Mouse (Mus musculus) limb, embryonic 14.5 days (tissue): Measurements from ENCODE around the gene Wap. TPM values are rescaled to one million over a fixed set of nuclear protein-coding genes. Genes with fewer than 3 reads are reported as not detected.

Source experiments
- ATAC-seq: fragments of 200-750 bp; cut with Nextera tagmentation; 2 replicates; pipeline ENCODE4 v1.8.0; 2017; ENCODE audit warnings: low read depth, moderate number of reproducible peaks, moderate TSS enrichment; ENCODE audit not compliant: low FRiP score
- DNase-seq: peaks from one replicate; pipeline ENCODE4 v3.0.0-alpha.2; 2015; ENCODE audit warnings: low spot score
- H3K27ac ChIP-seq: fragments of 300-500 bp; sonication (generic); replicated peaks from 2 replicates; pipeline ENCODE4 v1.5.1; 2014; ENCODE audit warnings: low read depth, mild to moderate bottlenecking, low read length, moderate library complexity, mixed read lengths
- H3K27me3 ChIP-seq: fragments of 300-500 bp; sonication (generic); 2 replicates; pipeline ENCODE4 v1.6.1; 2014; ENCODE audit warnings: low read length, mixed read lengths; ENCODE audit not compliant: control insufficient read depth, insufficient read depth
- H3K36me3 ChIP-seq: fragments of 300-500 bp; sonication (generic); 2 replicates; pipeline ENCODE4 v1.6.1; 2014; ENCODE audit warnings: mild to moderate bottlenecking, low read length, moderate library complexity, mixed read lengths; ENCODE audit not compliant: control insufficient read depth, insufficient read depth
- H3K4me1 ChIP-seq: fragments of 300-500 bp; sonication (generic); 2 replicates; pipeline ENCODE4 v1.6.1; 2014; ENCODE audit warnings: antibody characterized with exemption, low read length, mixed read lengths; ENCODE audit not compliant: control insufficient read depth, insufficient read depth
- H3K4me2 ChIP-seq: fragments of 300-500 bp; sonication (generic); replicated peaks from 2 replicates; pipeline ENCODE4 v1.6.1; 2014; ENCODE audit warnings: low read depth, mild to moderate bottlenecking, low read length, moderate library complexity; ENCODE audit not compliant: severe bottlenecking
- H3K4me3 ChIP-seq: fragments of 300-500 bp; sonication (generic); replicated peaks from 2 replicates; pipeline ENCODE4 v1.5.1; 2014; ENCODE audit warnings: low read length
- H3K9ac ChIP-seq: fragments of 300-500 bp; sonication (generic); 2 replicates; pipeline ENCODE4 v1.6.1; 2014; ENCODE audit warnings: mild to moderate bottlenecking, low read depth, low read length, moderate library complexity; ENCODE audit not compliant: severe bottlenecking
- H3K9me3 ChIP-seq: fragments of 300-500 bp; sonication (generic); 2 replicates; pipeline ENCODE4 v1.6.1; 2016; ENCODE audit warnings: low read length; ENCODE audit not compliant: control insufficient read depth
- POLR2A ChIP-seq: fragments of 200-500 bp; IDR thresholded peaks from 2 replicates; pipeline ENCODE4 v1.8.0; 2012; ENCODE audit warnings: inconsistent platforms, mild to moderate bottlenecking, moderate library complexity, borderline replicate concordance; ENCODE audit not compliant: insufficient read depth, insufficient read length; ENCODE audit errors: extremely low read depth
- WGBS: fragments of 180-500 bp; shearing (Covaris S2); extraction: QIAGEN DNeasy Blood & Tissue Kit; methylation state at CpG from one replicate; pipeline ENCODE4 v1.1.7; 2014; 5-methylcytosine and 5-hydroxymethylcytosine counted together
- polyA plus RNA-seq, 2 experiments: library from polyadenylated mRNA; depleted of rRNA in 1 of 2; stranded (reverse) in 1 of 2; unstranded in 1 of 2; fragments of >200 nt; fragmentation: Nextera tagmentation in 1 of 2; extraction: Ambion mirVana in 1 of 2; gene quantifications; 2 replicates each; pipeline versions ENCODE4 v1.2.1 to v1.2.3; 2012 to 2014

Wap gene
- polyA plus RNA-seq (2012; rRNA removed) (not detected in 2 replicates), polyA plus RNA-seq (2014; fragmentation: Nextera tagmentation; extraction: Ambion mirVana) (not detected in 2 replicates)

- Histone ChIP-seq H3K4me1 (no peaks in the 10 kb centered on the region), H3K36me3 (no peaks in the 10 kb centered on the region), H3K27ac (no peak within 1 kb of the TSS), H3K27me3 (no peaks in the 10 kb centered on the region), H3K4me3 (no peak within 1 kb of the TSS), H3K4me2 (no peak within 1 kb of the TSS), H3K9ac (no peak within 1 kb of the TSS), H3K9me3 (no peaks in the 10 kb centered on the region)
- no peak for DNase-seq
- WGBS = 89% methylated on average over 4 of the region's 4 CpGs
- no peak for ATAC-seq
- TF ChIP-seq POLR2A = no peak
Measured at GRCm38 (mm10) chr11:6638537-6638936, at the start of gene Wap. Gene Wap (minus strand): TSS chr11:6638637.

- Histone ChIP-seq H3K9me3 (no peaks in the 10 kb centered on the region), H3K27ac (no peak overlapping the region), H3K27me3 (no peaks in the 10 kb centered on the region), H3K9ac (no peak overlapping the region), H3K4me2 (no peak overlapping the region), H3K36me3 (no peaks in the 10 kb centered on the region), H3K4me1 (peaks cover 4% of the 10 kb centered on the region), H3K4me3 (no peak overlapping the region)
- DNase-seq (no peak), ATAC-seq (no peak)
- WGBS = 59% methylated on average over 3 of the region's 3 CpGs
- no peak for TF ChIP-seq POLR2A
Measured at GRCm38 (mm10) chr11:6684741-6685140, 46.3 kb upstream of the Wap start.

GRCm38 (mm10) chr11:6680397-6680818, 42.0 kb upstream of the Wap start:
- H3K27me3 ChIP-seq = no peaks in the 10 kb centered on the region
- H3K36me3 ChIP-seq = no peaks in the 10 kb centered on the region
- H3K4me3 ChIP-seq = no peak overlapping the region
- 17% methylated on average over 10 of the region's 10 CpGs for WGBS
- peaks cover 4% of the 10 kb centered on the region for H3K4me1 ChIP-seq
- H3K4me2 ChIP-seq = peak overlapping the region; percentile 21
- H3K9ac ChIP-seq = peak overlapping the region; percentile 21; the same call in 1 of the 2 replicates
- ATAC-seq (peak; percentile 62; the same call in 1 of the 2 replicates), DNase-seq (peak; percentile 78)
- TF ChIP-seq POLR2A = no peak
- no peaks in the 10 kb centered on the region for H3K9me3 ChIP-seq
- H3K27ac ChIP-seq = no peak overlapping the region

- ATAC-seq (peak; percentile 15; the same call in 1 of the 2 replicates), DNase-seq (no peak)
- H3K4me2 ChIP-seq = no peak overlapping the region; the same call in 1 of the 2 replicates
- H3K4me3 ChIP-seq = no peak overlapping the region
- 63% methylated on average over 17 of the region's 17 CpGs for WGBS
- H3K27ac ChIP-seq = no peak overlapping the region
- peaks cover 4% of the 10 kb centered on the region for H3K4me1 ChIP-seq
- peak overlapping the region; percentile 21; the same call in 1 of the 2 replicates for H3K9ac ChIP-seq
- no peaks in the 10 kb centered on the region for H3K9me3 ChIP-seq
- no peaks in the 10 kb centered on the region for H3K27me3 ChIP-seq
- TF ChIP-seq POLR2A = no peak
- no peaks in the 10 kb centered on the region for H3K36me3 ChIP-seq
Measured at GRCm38 (mm10) chr11:6679694-6680396, 41.4 kb upstream of the Wap start.

GRCm38 (mm10) chr11:6677530-6677929, 39.1 kb upstream of the Wap start:
- ATAC-seq (no peak), DNase-seq (no peak)
- Histone ChIP-seq H3K4me1 (peaks cover 4% of the 10 kb centered on the region), H3K36me3 (no peaks in the 10 kb centered on the region), H3K27ac (no peak overlapping the region), H3K9ac (no peak overlapping the region), H3K9me3 (no peaks in the 10 kb centered on the region), H3K27me3 (no peaks in the 10 kb centered on the region), H3K4me3 (no peak overlapping the region), H3K4me2 (no peak overlapping the region)
- TF ChIP-seq POLR2A = no peak
- whole genome bisulfite sequencing = 23% methylated on average over 7 of the region's 7 CpGs
